Mouse (Mus musculus) thymus, postnatal 0 days (tissue): ENCODE data around the gene Gm10720. TPM values are rescaled to one million over a fixed set of nuclear protein-coding genes. Genes with fewer than 3 reads are reported as not detected.
"Not testable (repeated sequence)": the region's sequence is repeated elsewhere in the genome, so short reads cannot be mapped to it uniquely, and the experiment has no call there.

Source experiments
- DNase-seq: peaks from one replicate; pipeline ENCODE4 v3.0.0-alpha.2; 2015; ENCODE audit warnings: low spot score
- polyA plus RNA-seq: library from polyadenylated mRNA; unstranded; fragments of >200 nt; fragmentation: Nextera tagmentation; extraction: Ambion mirVana; gene quantifications from 2 replicates; pipeline ENCODE4 v1.2.1, GENCODE M21; 2015

Gene Gm10720
- polyA plus RNA-seq = not detected in 2 replicates

DNA sequence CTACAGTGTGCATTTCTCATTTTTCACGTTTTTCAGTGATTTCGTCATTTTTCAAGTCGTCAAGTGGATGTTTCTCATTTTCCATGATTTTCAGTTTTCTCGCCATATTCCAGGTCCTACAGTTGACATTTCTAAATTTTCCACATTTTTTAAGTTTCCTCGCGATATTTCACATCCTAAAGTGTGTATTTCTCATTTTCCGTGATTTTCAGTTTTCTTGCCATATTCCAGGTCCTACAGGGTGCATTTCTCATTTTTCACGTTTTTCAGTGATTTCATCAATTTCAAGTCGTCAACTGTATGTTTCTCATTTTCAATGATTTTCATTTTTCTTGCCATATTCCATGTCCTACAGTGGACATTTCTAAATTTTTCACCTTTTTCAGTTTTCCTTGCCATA, at the start of gene Gm10720:
Gm10720 (plus strand) TSS at position 301 of the 400 bp plus-strand sequence.
- not testable (repeated sequence) for DNase-seq

DNA sequence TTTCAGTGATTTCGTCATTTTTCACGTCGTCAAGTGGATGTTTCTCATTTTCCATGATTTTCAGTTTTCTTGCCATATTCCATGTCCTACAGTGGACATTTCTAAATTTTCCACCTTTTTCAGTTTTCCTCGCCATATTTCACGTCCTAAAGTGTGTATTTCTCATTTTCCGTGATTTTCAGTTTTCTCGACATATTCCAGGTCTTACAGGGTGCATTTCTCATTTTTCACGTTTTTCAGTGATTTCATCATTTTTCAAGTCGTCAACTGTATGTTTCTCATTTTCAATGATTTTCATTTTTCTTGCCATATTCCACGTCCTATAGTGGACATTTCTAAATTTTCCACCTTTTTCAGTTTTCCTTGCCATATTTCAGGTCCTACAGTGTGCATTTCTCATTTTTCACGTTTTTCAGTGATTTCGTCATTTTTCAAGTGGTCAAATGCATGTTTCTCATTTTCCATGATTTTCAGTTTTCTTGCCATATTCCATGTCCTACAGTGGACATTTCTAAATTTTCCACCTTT, 14.9 kb upstream of the Gm10720 start, which contains the start of gene Gm10722:
Gm10722 (plus strand) TSS at position 478 of the 528 bp plus-strand sequence.
- DNase-seq = peak; percentile 50

DNA sequence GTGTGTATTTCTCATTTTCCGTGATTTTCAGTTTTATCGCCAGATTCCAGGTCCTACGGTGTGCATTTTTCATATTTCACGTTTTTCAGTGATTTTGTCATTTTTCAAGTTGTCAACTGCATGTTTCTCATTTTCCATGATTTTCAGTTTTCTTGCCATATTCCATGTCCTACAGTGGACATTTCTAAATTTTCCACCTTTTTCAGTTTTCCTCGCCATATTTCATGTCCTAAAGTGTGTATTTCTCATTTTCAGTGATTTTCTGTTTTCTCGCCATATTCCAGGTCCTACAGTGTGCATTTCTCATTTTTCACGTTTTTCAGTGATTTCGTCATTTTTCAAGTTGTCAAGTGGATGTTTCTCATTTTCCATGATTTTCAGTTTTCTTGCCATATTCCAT, 14.4 kb upstream of the Gm10720 start:
- DNase-seq = not testable (repeated sequence)

DNA sequence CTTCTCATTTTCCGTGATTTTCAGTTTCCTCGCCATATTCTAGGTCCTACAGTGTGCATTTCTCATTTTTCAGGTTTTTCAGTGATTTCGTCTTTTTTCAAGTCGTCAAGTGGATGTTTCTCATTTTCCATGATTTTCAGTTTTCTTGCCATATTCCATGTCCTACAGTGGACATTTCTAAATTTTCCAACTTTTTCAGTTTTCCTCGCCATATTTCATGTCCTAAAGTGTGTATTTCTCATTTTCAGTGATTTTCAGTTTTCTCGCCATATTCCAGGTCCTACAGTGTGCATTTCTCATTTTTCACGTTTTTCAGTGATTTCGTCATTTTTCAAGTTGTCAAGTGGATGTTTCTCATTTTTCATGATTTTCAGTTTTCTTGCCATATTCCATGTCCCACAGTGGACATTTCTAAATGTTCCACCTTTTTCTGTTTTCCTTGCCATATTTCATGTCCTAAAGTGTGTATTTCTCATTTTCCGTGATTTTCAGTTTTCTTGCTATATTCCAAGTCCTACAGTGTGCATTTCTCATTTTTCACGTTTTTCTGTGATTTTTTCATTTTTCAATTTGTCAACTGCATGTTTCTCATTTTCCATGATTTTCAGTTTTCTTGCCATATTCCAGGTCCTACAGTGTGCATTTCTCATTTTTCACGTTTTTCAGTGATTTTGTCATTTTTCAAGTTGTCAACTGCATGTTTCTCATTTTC, 13.3 kb upstream of the Gm10720 start:
- DNase-seq = peak; percentile 25

DNA sequence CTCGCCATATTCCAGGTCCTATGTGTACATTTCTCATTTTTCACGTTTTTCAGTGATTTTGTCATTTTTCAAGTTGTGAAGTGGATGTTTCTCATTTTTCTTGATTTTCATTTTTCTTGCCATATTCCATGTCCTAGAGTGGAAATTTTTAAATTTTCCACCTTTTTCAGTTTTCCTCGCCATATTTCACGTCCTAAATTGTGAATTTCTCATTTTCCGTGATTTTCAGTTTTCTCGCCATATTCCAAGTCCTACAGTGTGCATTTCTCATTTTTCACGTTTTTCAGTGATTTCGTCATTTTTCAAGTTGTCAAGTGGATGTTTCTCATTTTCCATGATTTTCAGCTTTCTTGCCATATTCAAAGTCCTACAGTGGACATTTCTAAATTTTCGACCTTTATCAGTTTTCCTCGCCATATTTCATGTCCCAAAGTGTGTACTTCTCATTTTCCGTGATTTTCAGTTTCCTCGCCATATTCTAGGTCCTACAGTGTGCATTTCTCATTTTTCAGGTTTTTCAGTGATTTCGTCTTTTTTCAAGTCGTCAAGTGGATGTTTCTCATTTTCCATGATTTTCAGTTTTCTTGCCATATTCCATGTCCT, 12.6 kb upstream of the Gm10720 start, which contains the start of gene Gm11168:
Gm11168 (plus strand) TSS at position 553 of the 603 bp plus-strand sequence.
- DNase-seq = not testable (repeated sequence)

DNA sequence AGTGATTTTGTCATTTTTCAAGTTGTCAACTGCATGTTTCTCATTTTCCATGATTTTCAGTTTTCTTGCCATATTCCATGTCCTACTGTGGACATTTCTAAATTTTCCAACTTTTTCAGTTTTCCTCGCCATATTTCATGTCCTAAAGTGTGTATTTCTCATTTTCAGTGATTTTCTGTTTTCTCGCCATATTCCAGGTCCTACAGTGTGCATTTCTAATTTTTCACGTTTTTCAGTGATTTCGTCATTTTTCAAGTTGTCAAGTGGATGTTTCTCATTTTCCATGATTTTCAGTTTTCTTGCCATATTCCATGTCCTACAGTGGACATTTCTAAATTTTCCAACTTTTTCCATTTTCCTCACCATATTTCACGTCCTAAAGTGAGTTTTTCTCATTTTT, 9.3 kb upstream of the Gm10720 start:
- not testable (repeated sequence) for DNase-seq

DNA sequence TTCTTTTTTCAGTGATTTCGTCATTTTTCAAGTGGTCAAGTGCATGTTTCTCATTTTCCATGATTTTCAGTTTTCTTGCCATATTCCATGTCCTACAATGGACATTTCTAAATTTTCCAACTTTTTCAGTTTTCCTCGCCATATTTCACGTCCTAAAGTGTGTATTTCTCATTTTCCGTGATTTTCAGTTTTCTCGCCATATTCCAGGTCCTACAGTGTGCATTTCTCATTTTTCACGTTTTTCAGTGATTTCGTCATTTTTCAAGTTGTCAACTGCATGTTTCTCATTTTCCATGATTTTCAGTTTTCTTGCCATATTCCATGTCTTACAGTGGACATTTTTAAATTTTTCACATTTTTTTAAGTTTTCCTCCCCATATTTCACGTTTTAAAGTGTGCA, 8.8 kb upstream of the Gm10720 start:
- DNase-seq = not testable (repeated sequence)

DNA sequence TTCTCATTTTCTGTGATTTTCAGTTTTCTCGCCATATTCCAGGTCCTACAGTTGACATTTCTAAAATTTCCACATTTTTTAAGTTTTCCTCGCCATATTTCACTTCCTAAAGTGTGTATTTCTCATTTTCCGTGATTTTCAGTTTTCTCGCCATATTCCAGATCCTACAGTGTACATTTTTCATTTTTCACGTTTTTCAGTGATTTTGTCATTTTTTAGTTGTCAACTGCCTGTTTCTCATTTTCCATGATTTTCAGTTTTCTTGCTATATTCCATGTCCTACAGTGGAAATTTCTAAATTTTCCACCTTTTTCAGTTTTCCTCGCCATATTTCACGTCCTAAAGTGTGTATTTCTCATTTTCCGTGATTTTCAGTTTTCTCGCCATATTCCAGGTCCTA, 8.2 kb upstream of the Gm10720 start:
- DNase-seq = peak; percentile 13

DNA sequence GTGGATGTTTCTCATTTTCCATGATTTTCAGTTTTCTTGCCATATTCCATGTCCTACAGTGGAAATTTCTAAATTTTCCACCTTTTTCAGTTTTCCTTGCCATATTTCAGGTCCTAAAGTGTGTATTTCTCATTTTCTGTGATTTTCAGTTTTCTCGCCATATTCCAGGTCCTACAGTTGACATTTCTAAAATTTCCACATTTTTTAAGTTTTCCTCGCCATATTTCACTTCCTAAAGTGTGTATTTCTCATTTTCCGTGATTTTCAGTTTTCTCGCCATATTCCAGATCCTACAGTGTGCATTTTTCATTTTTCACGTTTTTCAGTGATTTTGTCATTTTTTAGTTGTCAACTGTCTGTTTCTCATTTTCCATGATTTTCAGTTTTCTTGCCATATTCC, 6.1 kb upstream of the Gm10720 start:
- not testable (repeated sequence) for DNase-seq

DNA sequence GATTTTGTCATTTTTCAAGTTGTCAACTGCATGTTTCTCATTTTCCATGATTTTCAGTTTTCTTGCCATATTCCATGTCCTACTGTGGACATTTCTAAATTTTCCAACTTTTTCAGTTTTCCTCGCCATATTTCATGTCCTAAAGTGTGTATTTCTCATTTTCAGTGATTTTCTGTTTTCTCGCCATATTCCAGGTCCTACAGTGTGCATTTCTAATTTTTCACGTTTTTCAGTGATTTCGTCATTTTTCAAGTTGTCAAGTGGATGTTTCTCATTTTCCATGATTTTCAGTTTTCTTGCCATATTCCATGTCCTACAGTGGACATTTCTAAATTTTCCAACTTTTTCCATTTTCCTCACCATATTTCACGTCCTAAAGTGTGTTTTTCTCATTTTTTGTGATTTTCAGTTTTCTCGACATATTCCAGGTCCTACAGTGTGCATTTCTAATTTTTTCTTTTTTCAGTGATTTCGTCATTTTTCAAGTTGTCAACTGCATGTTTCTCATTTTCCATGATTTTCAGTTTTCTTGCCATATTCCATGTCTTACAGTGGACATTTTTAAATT, 3.3 kb upstream of the Gm10720 start:
- not testable (repeated sequence) for DNase-seq

DNA sequence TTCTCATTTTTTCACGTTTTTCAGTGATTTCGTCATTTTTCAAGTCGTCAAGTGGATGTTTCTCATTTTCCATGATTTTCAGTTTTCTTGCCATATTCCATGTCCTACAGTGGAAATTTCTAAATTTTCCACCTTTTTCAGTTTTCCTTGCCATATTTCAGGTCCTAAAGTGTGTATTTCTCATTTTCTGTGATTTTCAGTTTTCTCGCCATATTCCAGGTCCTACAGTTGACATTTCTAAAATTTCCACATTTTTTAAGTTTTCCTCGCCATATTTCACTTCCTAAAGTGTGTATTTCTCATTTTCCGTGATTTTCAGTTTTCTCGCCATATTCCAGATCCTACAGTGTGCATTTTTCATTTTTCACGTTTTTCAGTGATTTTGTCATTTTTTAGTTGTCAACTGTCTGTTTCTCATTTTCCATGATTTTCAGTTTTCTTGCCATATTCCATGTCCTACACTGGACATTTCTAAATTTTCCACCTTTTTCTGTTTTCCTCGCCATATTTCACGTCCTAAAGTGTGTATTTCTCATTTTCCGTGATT, 2.6 kb upstream of the Gm10720 start, which contains the start of gene Gm10721:
Gm10721 (plus strand) TSS at position 408 of the 547 bp plus-strand sequence.
- DNase-seq = not testable (repeated sequence)

DNA sequence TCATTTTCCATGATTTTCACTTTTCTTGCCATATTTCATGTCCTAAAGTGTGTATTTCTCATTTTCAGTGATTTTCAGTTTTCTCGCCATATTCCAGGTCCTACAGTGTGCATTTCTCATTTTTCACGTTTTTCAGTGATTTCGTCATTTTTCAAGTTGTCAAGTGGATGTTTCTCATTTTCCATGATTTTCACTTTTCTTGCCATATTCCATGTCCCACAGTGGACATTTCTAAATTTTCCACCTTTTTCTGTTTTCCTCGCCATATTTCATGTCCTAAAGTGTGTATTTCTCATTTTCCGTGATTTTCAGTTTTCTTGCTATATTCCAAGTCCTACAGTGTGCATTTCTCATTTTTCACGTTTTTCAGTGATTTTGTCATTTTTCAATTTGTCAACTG, 442 bp downstream of the Gm10720 start:
- not testable (repeated sequence) for DNase-seq

DNA sequence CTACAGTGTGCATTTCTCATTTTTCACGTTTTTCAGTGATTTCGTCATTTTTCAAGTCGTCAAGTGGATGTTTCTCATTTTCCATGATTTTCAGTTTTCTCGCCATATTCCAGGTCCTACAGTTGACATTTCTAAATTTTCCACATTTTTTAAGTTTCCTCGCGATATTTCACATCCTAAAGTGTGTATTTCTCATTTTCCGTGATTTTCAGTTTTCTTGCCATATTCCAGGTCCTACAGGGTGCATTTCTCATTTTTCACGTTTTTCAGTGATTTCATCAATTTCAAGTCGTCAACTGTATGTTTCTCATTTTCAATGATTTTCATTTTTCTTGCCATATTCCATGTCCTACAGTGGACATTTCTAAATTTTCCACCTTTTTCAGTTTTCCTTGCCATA, 1.7 kb downstream of the Gm10720 start, which contains the start of gene Gm10719:
Gm10719 (plus strand) TSS at position 301 of the 400 bp plus-strand sequence.
- not testable (repeated sequence) for DNase-seq

DNA sequence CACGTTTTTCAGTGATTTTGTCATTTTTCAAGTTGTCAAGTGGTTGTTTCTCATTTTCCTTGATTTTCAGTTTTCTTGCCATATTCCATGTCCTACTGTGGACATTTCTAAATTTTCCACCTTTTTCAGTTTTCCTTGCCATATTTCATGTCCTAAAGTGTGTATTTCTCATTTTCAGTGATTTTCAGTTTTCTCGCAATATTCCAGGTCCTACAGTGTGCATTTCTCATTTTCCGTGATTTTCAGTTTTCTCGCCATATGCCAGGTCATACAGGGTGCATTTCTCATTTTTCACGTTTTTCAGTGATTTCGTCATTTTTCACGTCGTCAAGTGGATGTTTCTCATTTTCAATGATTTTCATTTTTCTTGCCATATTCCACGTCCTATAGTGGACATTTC, 3.5 kb downstream of the Gm10720 start:
- DNase-seq = not testable (repeated sequence)

DNA sequence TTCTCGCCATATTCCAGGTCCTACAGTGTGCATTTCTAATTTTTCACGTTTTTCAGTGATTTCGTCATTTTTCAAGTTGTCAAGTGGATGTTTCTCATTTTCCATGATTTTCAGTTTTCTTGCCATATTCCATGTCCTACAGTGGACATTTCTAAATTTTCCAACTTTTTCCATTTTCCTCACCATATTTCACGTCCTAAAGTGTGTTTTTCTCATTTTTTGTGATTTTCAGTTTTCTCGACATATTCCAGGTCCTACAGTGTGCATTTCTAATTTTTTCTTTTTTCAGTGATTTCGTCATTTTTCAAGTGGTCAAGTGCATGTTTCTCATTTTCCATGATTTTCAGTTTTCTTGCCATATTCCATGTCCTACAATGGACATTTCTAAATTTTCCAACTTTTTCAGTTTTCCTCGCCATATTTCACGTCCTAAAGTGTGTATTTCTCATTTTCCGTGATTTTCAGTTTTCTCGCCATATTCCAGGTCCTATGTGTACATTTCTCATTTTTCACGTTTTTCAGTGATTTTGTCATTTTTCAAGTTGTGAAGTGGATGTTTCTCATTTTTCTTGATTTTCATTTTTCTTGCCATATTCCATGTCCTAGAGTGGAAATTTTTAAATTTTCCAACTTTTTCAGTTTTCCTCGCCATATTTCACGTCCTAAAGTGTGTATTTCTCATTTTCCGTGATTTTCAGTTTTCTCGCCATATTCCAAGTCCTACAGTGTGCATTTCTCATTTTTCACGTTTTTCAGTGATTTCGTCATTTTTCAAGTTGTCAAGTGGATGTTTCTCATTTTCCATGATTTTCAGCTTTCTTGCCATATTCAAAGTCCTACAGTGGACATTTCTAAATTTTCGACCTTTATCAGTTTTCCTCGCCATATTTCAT, 4.6 kb downstream of the Gm10720 start:
- DNase-seq = not testable (repeated sequence)

DNA sequence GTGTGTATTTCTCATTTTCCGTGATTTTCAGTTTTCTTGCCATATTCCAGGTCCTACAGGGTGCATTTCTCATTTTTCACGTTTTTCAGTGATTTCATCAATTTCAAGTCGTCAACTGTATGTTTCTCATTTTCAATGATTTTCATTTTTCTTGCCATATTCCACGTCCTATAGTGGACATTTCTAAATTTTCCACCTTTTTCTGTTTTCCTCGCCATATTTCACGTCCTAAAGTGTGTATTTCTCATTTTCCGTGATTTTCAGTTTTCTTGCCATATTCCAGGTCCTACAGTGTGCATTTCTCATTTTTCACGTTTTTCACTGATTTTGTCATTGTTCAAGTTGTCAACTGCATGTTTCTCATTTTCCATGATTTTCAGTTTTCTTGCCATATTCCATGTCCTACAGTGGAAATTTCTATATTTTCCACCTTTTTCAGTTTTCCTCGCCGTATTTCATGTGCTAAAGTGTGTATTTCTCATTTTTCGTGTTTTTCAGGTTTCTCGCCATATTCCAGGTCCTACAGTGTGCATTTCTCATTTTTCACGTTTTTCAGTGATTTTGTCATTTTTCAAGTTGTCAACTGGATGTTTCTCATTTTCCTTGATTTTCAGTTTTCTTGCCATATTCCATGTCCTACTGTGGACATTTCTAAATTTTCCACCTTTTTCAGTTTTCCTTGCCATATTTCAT, 7.0 kb downstream of the Gm10720 start:
- peak; percentile 3 for DNase-seq

DNA sequence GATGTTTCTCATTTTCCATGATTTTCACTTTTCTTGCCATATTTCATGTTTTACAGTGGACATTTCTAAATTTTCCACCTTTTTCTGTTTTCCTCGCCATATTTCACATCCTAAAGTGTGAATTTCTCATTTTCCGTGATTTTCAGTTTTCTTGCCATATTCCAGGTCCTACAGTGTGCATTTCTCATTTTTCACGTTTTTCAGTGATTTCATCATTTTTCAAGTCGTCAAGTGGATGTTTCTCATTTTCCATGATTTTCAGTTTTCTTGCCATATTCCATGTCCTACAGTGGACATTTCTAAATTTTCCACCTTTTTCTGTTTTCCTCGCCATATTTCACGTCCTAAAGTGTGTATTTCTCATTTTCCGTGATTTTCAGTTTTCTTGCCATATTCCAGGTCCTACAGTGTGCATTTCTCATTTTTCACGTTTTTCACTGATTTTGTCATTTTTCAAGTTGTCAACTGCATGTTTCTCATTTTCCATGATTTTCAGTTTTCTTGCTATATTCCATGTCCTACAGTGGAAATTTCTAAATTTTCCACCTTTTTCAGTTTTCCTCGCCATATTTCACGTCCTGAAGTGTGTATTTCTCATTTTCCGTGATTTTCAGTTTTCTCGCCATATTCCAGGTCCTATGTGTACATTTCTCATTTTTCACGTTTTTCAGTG, 8.0 kb downstream of the Gm10720 start, which contains the start of gene Gm10718:
Gm10718 (plus strand) TSS at position 236 of the 673 bp plus-strand sequence.
- not testable (repeated sequence) for DNase-seq

DNA sequence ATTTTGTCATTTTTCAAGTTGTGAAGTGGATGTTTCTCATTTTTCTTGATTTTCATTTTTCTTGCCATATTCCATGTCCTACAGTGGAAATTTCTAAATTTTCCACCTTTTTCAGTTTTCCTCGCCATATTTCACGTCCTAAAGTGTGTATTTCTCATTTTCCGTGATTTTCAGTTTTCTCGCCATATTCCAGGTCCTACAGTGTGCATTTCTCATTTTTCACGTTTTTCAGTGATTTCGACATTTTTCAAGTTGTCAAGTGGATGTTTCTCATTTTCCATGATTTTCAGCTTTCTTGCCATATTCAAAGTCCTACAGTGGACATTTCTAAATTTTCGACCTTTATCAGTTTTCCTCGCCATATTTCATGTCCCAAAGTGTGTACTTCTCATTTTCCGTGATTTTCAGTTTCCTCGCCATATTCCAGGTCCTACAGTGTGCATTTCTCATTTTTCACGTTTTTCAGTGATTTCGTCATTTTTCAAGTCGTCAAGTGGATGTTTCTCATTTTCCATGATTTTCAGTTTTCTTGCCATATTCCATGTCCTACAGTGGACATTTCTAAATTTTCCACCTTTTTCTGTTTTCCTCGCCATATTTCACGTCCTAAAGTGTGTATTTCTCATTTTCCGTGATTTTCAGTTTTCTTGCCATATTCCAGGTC, 8.7 kb downstream of the Gm10720 start:
- DNase-seq = not testable (repeated sequence)
